Mouse (Mus musculus) kidney, postnatal 36 days (tissue): ENCODE data around the gene Dpep1.

ENCODE experiments used
- DNase-seq, 2 experiments: peaks; one replicate each; pipeline ENCODE4 v3.0.0; 2021 to 2022; ENCODE audit warnings: mixed read lengths in 2 of 2

Gene Dpep1

GRCm38 (mm10) chr8:123250940-123251339 is 64.9 kb downstream of the Dpep1 start:
- DNase-seq: no peak
